Mouse (Mus musculus) forebrain, embryonic 12.5 days (tissue): ENCODE results near the gene Ptprd. TPM values are rescaled to one million over a fixed set of nuclear protein-coding genes. Genes with fewer than 3 reads are reported as not detected.

Experiments
- ATAC-seq: fragments of 200-750 bp; cut with Nextera tagmentation; 2 replicates; pipeline ENCODE4 v1.8.0; 2017; ENCODE audit warnings: moderate TSS enrichment; ENCODE audit not compliant: low FRiP score
- H3K27ac ChIP-seq: fragments of 300-500 bp; sonication (generic); 2 replicates; pipeline ENCODE4 v1.5.1; 2016; ENCODE audit warnings: mild to moderate bottlenecking
- H3K27me3 ChIP-seq: fragments of 300-500 bp; sonication (generic); 2 replicates; pipeline ENCODE4 v1.6.1; 2016; ENCODE audit warnings: mild to moderate bottlenecking
- H3K36me3 ChIP-seq: fragments of 300-500 bp; sonication (generic); replicated peaks from 2 replicates; pipeline ENCODE4 v1.6.1; 2016; ENCODE audit warnings: mild to moderate bottlenecking
- H3K4me1 ChIP-seq: fragments of 300-500 bp; sonication (generic); 2 replicates; pipeline ENCODE4 v1.6.1; 2016
- H3K4me2 ChIP-seq: fragments of 300-500 bp; sonication (generic); 2 replicates; pipeline ENCODE4 v1.6.1; 2016; ENCODE audit warnings: mild to moderate bottlenecking, moderate library complexity
- H3K4me3 ChIP-seq: fragments of 300-500 bp; sonication (generic); replicated peaks from 2 replicates; pipeline ENCODE4 v1.5.1; 2016; ENCODE audit warnings: mild to moderate bottlenecking
- H3K9ac ChIP-seq: fragments of 300-500 bp; sonication (generic); 2 replicates; pipeline ENCODE4 v1.6.1; 2016; ENCODE audit warnings: mild to moderate bottlenecking
- H3K9me3 ChIP-seq: fragments of 300-500 bp; sonication (generic); 2 replicates; pipeline ENCODE4 v1.6.1; 2016
- WGBS: fragments of 180-500 bp; shearing (Covaris S2); methylation state at CpG from one replicate; pipeline ENCODE4 v1.1.7; 2016; 5-methylcytosine and 5-hydroxymethylcytosine counted together
- polyA plus RNA-seq: library from polyadenylated mRNA; unstranded; fragments of >200 nt; fragmentation: Nextera tagmentation; extraction: Ambion mirVana; gene quantifications from 2 replicates; pipeline ENCODE4 v1.2.1, GENCODE M21; 2016

Ptprd gene
- polyA plus RNA-seq, 1 experiment from 2014 or later: 52.0 TPM

DNA sequence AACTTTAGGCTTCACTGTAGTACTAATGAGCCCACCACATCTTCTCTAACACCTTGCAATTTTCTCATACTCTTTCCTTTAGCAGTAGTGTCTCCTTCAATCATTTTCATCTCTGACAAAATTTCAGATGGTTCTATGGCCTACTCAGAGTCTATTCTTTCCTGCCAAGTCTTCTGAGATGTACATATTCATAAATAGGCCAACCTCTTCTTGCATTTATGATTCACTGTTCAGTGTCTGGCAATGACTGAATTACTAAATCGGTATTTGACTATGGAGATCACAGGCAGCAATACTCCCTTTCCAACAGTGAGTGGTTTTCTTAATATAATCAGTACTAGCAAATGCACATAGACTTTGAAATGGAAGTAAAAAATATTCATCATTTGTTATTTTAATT lies 928.3 kb downstream of the Ptprd start:
- H3K4me3 ChIP-seq: no peak overlapping the region
- H3K27ac ChIP-seq: no peak overlapping the region
- H3K27me3 ChIP-seq: no peaks in the 10 kb centered on the region
- no peak overlapping the region for H3K9ac ChIP-seq
- no peak for ATAC-seq
- H3K4me2 ChIP-seq: no peak overlapping the region
- H3K9me3 ChIP-seq: no peaks in the 10 kb centered on the region
- H3K36me3 ChIP-seq: no peaks in the 10 kb centered on the region
- 88% methylated on average over 1 of the region's 1 CpGs for WGBS
- no peaks in the 10 kb centered on the region for H3K4me1 ChIP-seq

DNA sequence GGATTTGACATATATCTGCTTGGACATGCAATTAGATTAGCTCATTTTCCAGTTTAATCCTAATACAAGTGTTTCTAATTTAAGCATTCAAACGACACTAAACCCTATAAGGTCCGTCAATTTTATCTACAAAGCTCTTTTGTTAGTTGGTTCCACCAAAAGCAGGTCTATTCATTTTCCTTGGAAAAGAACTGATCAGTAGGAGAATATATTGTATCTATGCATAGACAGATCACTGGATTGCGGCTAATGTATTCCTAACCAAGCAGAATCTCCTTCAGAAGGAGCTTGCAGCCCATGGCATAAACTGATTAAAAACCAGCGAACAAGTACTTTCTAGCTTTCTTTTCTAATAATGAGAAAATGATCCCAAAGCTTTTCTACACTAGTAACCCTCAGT lies 933.8 kb downstream of the Ptprd start:
- H3K27ac ChIP-seq: no peak overlapping the region
- no peaks in the 10 kb centered on the region for H3K27me3 ChIP-seq
- no peak overlapping the region for H3K4me2 ChIP-seq
- WGBS: 29% methylated on average over 4 of the region's 4 CpGs
- no peak for ATAC-seq
- peaks cover 3% of the 10 kb centered on the region; the same call in 1 of the 2 replicates for H3K4me1 ChIP-seq
- no peaks in the 10 kb centered on the region for H3K9me3 ChIP-seq
- no peaks in the 10 kb centered on the region for H3K36me3 ChIP-seq
- no peak overlapping the region for H3K4me3 ChIP-seq
- no peak overlapping the region for H3K9ac ChIP-seq

DNA sequence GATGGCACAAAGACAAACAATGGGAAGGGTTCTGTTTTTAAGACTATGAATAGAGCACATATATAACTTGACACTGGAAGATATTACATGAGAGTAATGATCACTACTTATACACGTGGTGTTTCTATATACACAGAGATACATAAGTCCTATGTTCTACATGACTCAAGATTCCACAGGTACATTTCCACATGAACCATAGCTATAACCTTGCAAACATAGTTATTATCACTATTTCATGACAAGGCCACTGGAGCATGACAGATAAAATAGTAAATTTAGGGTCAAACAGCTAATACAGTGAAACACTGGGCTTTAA lies 951.8 kb downstream of the Ptprd start:
- Histone ChIP-seq H3K4me1 (no peaks in the 10 kb centered on the region), H3K9ac (no peak overlapping the region), H3K4me3 (no peak overlapping the region), H3K27me3 (no peaks in the 10 kb centered on the region), H3K9me3 (no peaks in the 10 kb centered on the region), H3K27ac (no peak overlapping the region), H3K36me3 (no peaks in the 10 kb centered on the region), H3K4me2 (no peak overlapping the region)
- ATAC-seq: 0 out of 2 replicates have a peak, but pooled peaks have one; percentile 49
- WGBS: 70% methylated on average over 1 of the region's 1 CpGs

DNA sequence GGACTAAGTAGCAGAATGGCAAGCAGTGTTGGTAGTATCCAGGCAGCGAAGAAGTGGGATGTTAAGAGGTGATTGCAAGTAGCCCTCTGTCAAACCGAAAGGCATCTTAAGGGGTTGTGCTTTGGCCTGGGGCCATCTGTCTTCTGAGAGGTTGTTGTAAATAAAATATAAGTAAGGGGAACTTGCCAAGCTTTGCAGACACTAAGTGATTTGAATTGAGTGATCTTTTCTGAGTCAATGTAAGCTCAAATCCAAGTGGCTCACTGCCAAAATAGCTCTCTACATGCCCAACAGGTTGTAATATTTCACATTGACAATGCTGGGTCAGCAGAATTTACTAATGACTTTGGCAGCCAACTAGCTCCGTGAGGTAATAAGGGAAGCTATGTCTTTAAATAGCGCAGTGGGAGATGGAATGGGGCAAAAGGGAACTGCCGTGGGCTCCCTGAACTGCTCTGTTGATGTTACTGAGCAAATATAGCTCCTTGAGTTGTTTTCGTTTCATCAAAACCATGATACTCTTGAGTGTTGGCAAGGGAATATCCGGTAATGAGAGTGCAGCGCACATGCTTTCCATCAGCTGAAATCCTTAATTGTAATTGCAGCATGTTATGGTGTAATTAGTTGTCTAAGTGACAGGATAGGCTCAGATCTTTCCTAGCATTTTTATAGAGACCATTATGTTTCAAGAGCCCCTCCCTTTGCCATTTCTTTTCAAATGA lies 952.4 kb downstream of the Ptprd start:
- WGBS: 60% methylated on average over 8 of the region's 8 CpGs
- no peaks in the 10 kb centered on the region for H3K4me1 ChIP-seq
- ATAC-seq: peak; percentile 65; the same call in 1 of the 2 replicates

DNA sequence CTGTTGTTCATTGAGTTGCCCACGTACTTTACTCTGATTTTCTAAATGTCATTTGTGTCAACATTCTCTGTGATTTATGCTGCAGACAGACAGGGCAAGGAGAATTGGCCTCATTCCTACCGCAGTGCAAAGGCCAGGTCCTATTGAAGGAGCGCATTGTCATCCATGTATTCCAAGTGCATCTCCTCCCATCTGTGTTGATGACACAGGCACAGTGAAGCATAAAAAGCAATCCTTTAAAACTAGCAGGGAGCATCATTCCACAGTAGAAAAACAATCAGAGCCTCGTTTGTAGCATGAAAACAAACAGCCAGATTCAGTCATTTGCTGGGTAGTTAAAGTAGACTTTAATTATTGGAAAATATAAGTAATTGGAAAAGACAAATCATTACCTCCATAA lies 960.6 kb downstream of the Ptprd start:
- Histone ChIP-seq H3K4me2 (no peak overlapping the region), H3K4me1 (no peaks in the 10 kb centered on the region), H3K9me3 (no peaks in the 10 kb centered on the region), H3K27me3 (no peaks in the 10 kb centered on the region), H3K4me3 (no peak overlapping the region), H3K9ac (no peak overlapping the region), H3K36me3 (no peaks in the 10 kb centered on the region), H3K27ac (no peak overlapping the region)
- 66% methylated on average over 4 of the region's 4 CpGs for WGBS
- no peak for ATAC-seq

More for the DNA sequence above, 952.4 kb downstream of the Ptprd start:
- H3K9me3 ChIP-seq: no peaks in the 10 kb centered on the region
- no peak overlapping the region for H3K4me3 ChIP-seq
- H3K27me3 ChIP-seq: no peaks in the 10 kb centered on the region
- H3K27ac ChIP-seq: no peak overlapping the region
- H3K36me3 ChIP-seq: no peaks in the 10 kb centered on the region
- no peak overlapping the region for H3K9ac ChIP-seq
- H3K4me2 ChIP-seq: no peak overlapping the region

DNA sequence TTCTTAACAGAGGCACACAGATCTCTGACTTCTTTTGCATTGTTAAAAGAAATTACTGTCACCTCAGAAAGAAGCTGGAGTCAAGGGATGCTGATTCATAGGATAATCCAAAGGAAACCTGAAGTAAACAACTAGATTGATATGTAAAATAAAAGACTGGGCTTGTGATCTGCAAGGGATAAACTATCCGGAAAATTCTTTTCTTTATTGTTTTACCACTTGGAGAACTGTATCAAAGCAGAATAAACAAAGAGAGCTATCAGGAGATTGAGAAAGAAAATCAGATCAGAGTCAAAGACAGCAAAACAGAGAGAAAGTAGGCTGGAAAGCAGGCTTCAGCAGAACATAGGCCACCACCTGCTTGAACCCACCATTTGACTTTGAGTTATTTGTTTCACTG lies 962.0 kb downstream of the Ptprd start:
- Histone ChIP-seq H3K27ac (no peak overlapping the region), H3K27me3 (no peaks in the 10 kb centered on the region), H3K4me1 (no peaks in the 10 kb centered on the region), H3K9me3 (no peaks in the 10 kb centered on the region), H3K9ac (no peak overlapping the region), H3K4me2 (no peak overlapping the region), H3K4me3 (no peak overlapping the region), H3K36me3 (no peaks in the 10 kb centered on the region)
- WGBS: 43% methylated on average over 1 of the region's 1 CpGs
- ATAC-seq: no peak

DNA sequence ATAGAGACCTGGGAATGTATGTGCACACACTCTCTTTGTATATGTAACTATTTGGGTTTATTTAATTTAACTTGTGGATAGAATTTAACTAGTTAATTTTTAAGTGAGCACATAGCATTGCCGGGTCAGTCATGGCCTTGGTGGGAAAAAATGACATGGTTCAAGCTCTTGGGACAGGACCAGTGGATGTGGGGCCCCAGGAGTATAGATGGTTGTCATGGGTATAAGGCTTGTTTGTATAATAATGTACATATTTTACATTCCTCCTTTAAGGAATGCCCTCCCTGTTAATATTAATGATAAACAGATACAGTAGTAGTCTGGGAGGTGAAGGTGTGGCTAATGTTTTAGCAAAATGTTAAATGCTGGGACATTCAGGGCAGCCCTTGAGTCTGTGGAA lies 962.8 kb downstream of the Ptprd start:
- no peaks in the 10 kb centered on the region for H3K4me1 ChIP-seq
- no peaks in the 10 kb centered on the region for H3K9me3 ChIP-seq
- H3K4me3 ChIP-seq: no peak overlapping the region
- 94% methylated on average over 1 of the region's 1 CpGs for WGBS
- no peaks in the 10 kb centered on the region for H3K36me3 ChIP-seq
- H3K27ac ChIP-seq: no peak overlapping the region
- H3K9ac ChIP-seq: no peak overlapping the region
- no peak for ATAC-seq
- H3K27me3 ChIP-seq: no peaks in the 10 kb centered on the region
- H3K4me2 ChIP-seq: no peak overlapping the region

DNA sequence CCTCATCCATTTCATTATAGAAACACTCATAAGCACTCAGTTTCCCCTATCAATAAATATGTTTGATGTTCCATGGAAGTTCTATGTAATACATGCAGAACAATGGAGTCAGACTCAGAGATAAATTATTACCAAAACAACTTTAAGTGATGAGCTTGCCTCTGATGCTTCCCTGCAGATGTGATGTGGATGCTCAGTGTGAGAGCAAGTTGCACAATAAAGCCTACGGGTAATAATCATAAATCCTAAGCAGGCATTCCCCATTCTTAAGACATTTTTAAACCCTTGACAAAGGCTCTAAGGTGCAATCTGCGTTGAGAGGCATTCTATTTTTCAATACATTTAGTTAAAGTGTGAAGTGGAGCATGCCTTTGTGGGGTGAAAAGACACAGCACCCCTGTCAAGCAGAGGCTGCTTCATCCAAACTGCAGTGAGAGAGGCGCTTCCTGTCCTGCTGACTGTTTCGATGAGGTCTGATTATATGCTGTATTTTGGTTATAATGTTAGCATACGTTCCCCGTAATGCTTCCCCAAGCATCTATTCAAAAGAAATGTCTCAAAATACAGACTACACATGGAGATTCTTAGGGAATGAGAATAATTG lies 969.8 kb downstream of the Ptprd start:
- no peak overlapping the region for H3K4me2 ChIP-seq

DNA sequence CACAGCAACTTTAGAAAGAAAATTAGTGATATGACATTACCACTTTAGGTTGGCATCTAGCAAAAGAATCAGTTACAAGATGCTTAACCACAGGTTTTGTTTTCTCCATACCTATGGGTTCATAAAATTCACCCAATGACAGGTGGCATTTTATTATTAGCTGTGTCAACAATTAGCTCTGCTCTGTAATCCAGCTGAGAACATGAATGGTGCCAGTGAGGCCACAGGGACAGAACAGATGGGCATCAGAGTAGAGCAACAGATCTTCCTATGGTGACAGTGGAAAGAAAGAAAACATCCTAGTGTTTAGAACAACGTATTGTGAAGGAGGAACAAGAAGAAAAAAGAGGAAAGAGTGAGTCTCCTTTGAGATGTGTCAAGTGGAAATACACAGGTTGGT lies 973.6 kb downstream of the Ptprd start:
- no peaks in the 10 kb centered on the region for H3K9me3 ChIP-seq
- no peaks in the 10 kb centered on the region for H3K4me1 ChIP-seq
- no peak overlapping the region for H3K9ac ChIP-seq
- no peak overlapping the region for H3K4me2 ChIP-seq
- no peak for ATAC-seq
- no peak overlapping the region for H3K27ac ChIP-seq
- H3K36me3 ChIP-seq: no peaks in the 10 kb centered on the region
- no peaks in the 10 kb centered on the region for H3K27me3 ChIP-seq
- H3K4me3 ChIP-seq: no peak overlapping the region
- 64% methylated on average over 1 of the region's 1 CpGs for WGBS

More for the DNA sequence above, 969.8 kb downstream of the Ptprd start:
- no peak for ATAC-seq
- Histone ChIP-seq H3K9me3 (no peaks in the 10 kb centered on the region), H3K9ac (no peak overlapping the region), H3K4me1 (no peaks in the 10 kb centered on the region), H3K27ac (no peak overlapping the region), H3K27me3 (no peaks in the 10 kb centered on the region), H3K4me3 (no peak overlapping the region), H3K36me3 (no peaks in the 10 kb centered on the region)
- 69% methylated on average over 6 of the region's 6 CpGs for WGBS

DNA sequence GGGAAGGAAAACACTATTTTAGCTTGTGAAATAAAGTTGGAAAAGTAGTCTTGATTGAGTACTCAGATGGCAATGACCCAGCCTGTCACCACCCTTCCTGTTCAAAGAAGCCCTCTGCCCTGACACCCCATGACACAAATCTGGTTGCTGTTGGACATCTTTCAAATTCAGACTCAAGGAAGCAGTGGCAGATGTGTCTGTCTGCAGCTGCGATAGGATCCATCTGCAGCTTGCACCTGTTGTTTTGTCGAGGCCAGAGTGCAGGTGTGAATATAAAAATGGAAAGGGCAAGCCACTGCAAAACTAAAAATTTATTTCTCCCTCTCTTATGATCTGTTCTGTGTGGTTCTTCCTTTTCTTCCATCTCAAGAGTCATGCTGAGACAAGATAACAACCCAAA lies 978.5 kb downstream of the Ptprd start:
- Histone ChIP-seq H3K36me3 (no peaks in the 10 kb centered on the region), H3K9me3 (no peaks in the 10 kb centered on the region), H3K4me3 (no peak overlapping the region), H3K27me3 (no peaks in the 10 kb centered on the region), H3K4me2 (no peak overlapping the region), H3K27ac (no peak overlapping the region), H3K9ac (no peak overlapping the region), H3K4me1 (no peaks in the 10 kb centered on the region)
- WGBS: 73% methylated on average over 2 of the region's 2 CpGs
- no peak for ATAC-seq

DNA sequence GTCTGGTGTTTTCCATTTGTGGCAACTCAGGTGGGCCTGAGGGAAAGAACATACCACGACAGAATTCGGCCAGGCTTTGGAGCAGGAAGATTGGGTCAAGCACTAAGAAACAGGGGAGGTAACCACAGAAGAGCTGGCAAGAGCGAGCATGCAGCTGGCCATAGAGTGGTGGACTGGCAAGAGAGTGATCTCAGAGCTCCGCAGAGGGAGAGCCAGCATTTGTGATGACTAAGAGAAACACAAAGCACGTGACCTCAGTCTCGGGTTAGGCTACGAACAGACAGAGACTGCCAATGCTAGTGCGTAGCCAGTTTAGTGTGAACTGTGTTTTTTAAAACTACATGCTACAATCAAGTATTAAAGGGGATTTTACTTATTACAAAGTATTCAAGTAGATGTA lies 1042.9 kb downstream of the Ptprd start:
- Histone ChIP-seq H3K4me1 (no peaks in the 10 kb centered on the region), H3K36me3 (no peaks in the 10 kb centered on the region), H3K4me2 (no peak overlapping the region), H3K9me3 (no peaks in the 10 kb centered on the region), H3K9ac (no peak overlapping the region), H3K4me3 (no peak overlapping the region), H3K27ac (no peak overlapping the region), H3K27me3 (no peaks in the 10 kb centered on the region)
- WGBS: 88% methylated on average over 8 of the region's 8 CpGs
- ATAC-seq: no peak

DNA sequence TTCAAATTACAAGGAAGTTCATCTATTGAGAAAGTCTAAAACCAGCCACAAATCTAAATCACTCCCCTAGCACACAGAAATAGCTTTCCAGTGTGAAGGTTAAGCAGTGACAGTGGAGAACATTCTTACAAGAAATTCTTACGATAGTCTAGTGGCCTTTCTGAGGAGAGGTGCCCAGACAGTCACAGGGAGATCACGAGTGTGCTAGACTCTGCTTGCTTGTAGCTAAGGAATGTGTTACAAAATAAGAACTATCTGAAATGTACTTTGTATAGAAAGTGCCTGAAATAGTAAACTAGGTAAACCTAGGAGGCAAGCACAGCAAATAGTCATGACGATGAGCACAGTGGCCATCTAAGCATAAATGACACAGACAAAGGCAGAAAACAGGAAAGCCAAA lies 1054.2 kb downstream of the Ptprd start:
- H3K4me1 ChIP-seq: no peaks in the 10 kb centered on the region
- no peaks in the 10 kb centered on the region for H3K36me3 ChIP-seq
- H3K9me3 ChIP-seq: no peaks in the 10 kb centered on the region
- ATAC-seq: no peak
- H3K27ac ChIP-seq: no peak overlapping the region
- no peaks in the 10 kb centered on the region for H3K27me3 ChIP-seq
- H3K4me3 ChIP-seq: no peak overlapping the region
- H3K4me2 ChIP-seq: no peak overlapping the region
- WGBS: 87% methylated on average over 3 of the region's 3 CpGs
- H3K9ac ChIP-seq: no peak overlapping the region

DNA sequence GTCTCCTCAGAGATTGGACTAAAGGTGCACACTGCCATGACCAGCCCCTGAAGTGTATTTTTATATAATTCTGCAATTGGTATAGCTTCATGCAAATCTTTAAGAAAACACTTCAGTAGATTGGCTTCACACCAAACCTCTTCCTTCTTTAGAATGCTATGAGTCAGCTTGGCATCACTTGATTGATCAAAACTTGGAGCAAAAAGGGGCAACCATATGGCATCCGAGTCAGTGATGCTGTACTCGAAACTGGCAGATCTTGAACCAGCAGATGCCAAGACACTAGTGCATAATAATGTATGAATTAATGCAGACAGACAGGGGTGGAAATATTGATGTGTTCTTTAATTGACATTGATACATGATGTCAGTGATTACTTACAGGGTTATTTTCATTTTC lies 1056.2 kb downstream of the Ptprd start:
- Histone ChIP-seq H3K4me2 (no peak overlapping the region), H3K36me3 (no peaks in the 10 kb centered on the region), H3K9ac (no peak overlapping the region), H3K27me3 (no peaks in the 10 kb centered on the region), H3K27ac (no peak overlapping the region), H3K4me3 (no peak overlapping the region), H3K9me3 (no peaks in the 10 kb centered on the region), H3K4me1 (no peaks in the 10 kb centered on the region)
- 81% methylated on average over 2 of the region's 2 CpGs for WGBS
- ATAC-seq: no peak
